Mouse (Mus musculus): ENCODE measurements at regions not wholly inside any gene's neighbourhood (a gene's known extent, or its start where the extent isn't known, plus 50 kb on each side); places are given as distances from the start of the nearest gene placed in this dataset.
A peak's percentile ranks its signal among the peaks of the same experiment; 100 is the strongest.

DNA sequence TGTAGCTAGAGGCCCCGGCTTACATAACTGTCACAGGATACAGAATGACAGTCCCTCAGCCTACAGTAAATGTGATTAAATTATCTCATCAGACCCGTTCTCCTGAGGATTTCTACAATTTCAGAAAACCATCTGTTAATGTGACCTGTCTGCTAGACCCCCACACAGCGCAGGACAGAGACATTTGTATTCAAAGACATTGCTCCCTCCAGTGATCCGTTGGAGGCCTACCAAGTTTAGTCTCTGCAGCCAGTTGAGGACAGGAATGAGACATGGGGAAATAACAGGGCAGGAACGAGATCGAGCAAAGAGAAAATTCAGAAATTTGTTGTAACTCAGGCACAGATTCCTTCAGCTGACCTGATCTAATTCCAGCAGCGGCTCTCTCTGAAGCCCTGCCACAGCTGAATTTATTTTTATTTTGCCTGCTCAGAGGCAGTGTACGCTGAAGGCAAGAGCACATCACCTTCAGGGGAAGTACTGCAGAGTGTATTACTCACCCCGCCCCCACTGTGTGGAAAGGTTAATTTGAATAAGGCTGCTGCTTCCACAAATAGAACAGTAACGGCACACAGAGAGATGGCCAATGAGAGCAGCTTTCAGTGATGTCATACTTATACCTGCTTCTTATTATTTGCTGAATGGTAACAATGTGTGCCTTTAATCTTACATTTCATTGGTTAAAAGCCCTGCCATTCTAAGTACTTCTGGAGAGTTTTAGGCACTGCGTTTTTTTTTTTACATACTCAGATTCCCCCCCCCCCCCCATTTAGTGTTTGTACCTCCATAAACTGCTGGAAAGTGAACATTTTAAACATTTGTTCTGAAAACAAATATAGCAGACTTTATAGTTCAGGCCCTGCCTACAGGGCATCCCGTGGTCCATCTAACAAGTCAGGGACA lies 176.9 kb upstream of the Klf12 start:
- intact Hi-C loops (cut with DNase I) = loop anchor here (5.0 kb wide), 1 partner anchor 39 kb away; no protein-coding TSS in a partner anchor

DNA sequence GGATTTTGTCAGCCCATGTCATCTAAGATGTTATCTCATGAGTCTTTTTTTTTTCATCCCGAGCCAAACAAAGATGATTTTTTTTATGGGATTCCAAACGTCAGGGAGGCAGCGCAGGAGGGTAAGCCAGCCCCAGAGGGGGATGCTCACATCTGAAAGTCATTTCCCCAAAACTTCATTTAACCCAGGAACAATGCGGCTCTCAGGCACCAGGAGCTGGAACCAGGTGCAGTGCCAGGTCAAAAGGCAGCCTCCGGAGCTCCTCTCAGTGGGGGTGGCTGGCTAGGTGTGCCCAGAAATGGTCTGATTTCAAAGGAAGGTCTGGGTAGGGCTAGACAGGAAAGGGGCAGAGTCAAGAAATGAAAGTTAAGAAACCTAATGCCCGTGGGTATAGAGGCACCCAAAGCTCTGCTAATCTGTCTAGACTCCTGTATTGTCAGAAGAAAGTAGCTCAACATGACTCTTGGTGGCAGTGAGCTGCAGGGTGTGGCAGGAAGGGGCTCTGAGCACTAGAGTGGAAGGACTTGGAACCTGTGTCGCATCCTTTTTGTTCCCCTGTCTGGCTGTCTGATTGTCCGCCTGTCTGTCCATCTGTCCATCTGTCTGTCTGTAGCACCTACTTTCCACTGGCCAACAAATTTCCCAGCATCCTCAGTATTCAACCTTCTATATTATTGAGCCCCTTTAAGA lies 175.3 kb upstream of the Klf12 start:
- DNase-seq = no peak

More for the DNA sequence above, 176.9 kb upstream of the Klf12 start:
- DNase-seq = peak in 1 of 2 experiments; percentile 33

DNA sequence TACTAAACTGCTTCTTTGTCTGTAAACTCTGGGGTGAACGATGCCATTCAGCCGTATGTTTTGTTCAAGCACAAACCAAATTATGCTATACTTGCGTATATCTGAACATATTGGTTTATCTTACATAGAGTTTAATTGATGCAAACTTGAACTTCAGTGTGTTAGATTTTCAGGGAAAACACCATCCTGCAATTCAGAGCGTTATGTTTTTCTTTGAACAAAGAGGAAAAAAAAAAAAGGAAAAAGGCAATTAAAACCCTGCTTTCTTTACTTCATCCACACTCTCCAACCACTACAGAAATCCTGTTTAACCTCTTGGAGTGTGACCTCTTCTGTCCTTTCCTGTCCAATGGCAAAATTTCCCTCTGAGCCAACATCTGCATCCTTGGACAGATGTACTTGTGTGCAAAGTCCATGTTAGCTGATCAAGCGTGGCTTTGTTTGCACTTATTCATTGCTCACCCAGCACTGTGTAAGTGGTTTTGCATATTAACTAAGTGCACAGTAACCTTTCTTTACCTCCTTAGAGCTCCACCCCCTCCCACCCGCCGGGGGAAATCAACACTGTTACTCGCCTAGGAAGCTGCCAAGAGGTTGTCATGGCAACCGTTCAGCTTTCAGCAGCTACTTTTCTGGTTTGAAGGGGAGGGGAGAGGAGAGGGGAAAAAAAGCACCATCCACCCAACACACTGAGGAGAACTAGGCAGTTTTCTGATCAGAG lies 174.4 kb upstream of the Klf12 start:
- intact Hi-C loops (cut with DNase I) = loop anchor here (2.0 to 10.0 kb wide), 3 partner anchors 174 to 524 kb away; partner anchors contain the start of gene Klf12
- peak in 1 of 2 experiments; percentile 9 for DNase-seq

More for the DNA sequence above, 175.3 kb upstream of the Klf12 start:
- intact Hi-C loops (cut with DNase I) = loop anchor here (2.0 to 10.0 kb wide), 4 partner anchors 37 to 525 kb away; partner anchors contain the start of gene Klf12

DNA sequence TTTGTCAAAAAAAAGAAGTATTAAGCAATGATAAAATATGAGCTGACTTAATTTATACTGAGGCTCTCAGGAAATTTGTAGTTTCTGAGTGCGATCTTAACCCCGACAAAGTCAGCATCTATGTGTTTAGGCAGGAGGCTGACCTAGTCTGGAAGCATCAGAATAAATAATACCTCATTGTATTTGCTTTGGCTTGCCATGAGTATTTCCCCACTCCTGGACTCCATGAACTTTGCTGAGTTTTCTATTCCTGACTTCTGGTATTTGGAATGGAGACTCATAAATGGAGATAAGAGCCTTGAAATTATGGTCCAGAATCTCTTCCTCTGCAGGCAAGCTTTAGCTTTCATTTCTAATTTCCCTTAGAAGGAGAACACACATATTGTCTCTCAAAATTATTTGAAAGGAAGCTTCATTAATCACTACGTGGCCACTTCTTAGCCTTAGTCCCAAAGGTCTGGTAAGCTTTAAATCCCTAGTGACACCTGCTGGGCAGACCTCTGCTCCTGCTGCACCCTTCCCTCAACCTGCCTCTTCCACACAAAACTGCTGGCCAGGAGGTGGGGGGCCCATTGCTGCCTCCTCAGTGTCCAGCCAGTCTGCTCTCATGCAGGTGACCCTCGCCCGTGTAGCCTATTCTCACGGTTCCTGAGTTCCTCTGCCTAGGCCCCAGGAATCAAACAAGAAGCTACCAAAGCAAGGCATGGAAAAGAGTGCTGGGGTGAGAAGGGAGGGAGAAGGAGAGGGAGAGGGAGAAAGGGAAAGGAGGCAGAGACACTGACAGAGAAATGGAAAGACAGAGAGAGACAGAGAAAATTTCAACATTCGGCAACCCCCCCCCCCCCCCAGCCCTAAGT lies 173.6 kb upstream of the Klf12 start:
- DNase-seq = no peak
- intact Hi-C loops (cut with DNase I) = loop anchor here (2.0 to 10.0 kb wide), 3 partner anchors 173 to 523 kb away; partner anchors contain the start of gene Klf12

DNA sequence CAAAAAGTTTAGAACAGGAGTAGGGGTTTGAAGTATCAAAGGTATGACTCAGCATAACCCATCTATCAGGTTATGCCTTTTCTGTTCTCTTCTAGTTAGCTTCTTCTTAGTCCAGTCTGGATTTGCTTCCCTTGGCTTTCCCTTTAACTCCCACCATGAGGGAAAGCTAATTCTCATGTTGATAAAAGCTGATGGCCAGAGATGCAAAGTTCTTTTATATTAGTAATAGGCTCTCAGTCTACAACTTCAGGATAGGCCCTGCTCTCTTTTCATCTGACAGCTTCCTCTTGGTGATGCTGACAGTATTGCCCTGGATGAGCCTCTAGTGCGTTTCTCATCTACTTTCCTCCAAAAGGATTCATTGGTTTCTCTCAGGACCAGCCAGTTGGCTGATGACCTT lies 161.7 kb upstream of the Klf12 start:
- intact Hi-C loops (cut with DNase I) = no loop called here
- no peak for DNase-seq

DNA sequence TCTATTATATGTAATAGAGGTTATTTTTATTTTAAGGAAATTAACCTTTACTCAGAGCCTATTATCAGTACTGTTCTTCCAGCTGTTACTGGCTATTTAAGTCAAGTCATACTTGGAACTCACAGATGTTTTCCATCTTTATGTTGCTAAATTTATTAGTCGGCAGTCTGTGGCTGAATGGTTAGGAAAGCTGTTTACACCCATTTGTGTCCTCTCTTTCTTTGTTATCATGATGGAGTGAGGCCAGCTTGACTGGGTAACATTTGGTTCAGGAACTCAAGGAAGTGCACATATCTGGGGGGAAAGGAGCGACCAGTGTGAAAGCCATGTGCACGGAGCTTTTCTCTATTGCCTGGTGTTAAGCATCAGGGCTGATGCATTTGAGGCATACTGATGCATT lies 160.4 kb upstream of the Klf12 start:
- intact Hi-C loops (cut with DNase I) = no loop called here

DNA sequence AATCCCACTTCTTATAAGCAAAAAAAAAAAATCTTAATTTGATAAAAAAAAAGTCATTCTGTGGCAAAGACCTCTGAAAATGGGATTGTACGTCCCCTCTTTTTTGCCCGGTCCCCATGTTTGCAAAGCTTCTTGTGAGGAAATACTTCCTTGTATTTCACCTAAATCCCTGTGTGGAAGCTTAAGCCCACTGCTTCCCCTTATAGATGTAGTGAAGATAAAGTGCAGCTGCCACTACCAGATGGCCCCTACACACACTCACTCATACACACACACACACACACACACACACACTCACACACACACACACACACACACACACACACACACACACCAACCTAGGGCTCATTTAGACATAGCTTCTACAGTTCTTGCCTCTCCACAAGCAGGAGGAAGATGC lies 159.6 kb upstream of the Klf12 start:
- DNase-seq = no peak
- intact Hi-C loops (cut with DNase I) = no loop called here

More for the DNA sequence above, 160.4 kb upstream of the Klf12 start:
- no peak for DNase-seq

DNA sequence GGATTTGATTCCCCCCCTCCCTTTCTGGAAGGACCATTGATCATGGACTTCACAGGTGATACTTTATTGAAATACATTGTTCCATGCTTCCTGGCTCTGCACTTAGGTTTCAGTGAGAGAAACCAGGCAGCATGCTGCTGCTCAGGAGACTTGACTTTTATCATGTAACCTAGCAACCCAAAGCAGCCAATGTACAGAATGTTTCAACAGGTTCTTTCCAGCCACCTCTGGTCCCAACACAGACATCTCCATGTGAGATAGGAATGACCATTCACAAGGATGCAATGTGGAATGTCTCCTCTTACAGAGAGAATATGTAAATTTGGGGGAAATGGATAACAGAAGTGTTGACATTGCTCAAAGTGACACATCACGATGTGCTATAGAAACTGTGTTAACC lies 153.1 kb upstream of the Klf12 start:
- DNase-seq = no peak
- intact Hi-C loops (cut with DNase I) = no loop called here

DNA sequence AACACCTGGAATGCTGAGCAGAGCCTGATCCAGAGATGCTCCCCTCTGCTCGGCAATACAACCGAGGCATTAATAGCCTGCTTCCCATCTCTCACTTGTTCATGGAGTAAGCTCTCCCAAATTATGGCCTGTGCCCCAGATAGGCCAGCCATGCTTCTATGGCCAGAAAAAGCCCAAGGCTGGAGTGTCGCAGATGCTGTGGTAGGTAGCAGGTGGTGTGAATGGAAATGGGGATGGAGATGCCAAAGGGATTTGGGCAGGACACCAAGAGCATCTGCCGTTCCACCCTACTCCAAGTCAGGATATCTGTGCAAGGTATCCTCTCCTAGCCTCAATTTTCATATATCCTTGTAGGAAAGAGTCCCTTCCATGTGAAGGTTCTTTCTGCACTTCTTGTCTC lies 145.2 kb upstream of the Klf12 start:
- DNase-seq = no peak
- intact Hi-C loops (cut with DNase I) = no loop called here

DNA sequence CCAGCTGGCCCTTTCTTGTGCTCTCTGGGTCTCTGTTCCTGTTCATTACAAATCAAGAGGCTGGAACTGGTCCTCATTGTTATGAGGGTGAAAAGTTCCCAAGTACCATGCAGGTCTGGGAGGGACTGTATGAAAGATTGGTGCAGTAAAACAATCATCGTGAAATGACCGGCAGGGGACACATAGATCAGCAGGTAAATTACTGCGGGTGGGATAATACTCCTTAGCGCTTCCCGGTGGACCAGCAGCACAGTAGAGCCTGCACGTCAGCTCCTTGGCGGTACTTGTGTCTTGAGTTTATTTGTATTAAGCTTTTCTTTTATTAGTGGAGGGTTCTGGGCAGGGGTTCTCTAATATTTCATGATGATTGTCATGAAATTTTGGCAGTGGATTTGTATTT lies 141.9 kb upstream of the Klf12 start:
- DNase-seq = no peak
- intact Hi-C loops (cut with DNase I) = no loop called here

DNA sequence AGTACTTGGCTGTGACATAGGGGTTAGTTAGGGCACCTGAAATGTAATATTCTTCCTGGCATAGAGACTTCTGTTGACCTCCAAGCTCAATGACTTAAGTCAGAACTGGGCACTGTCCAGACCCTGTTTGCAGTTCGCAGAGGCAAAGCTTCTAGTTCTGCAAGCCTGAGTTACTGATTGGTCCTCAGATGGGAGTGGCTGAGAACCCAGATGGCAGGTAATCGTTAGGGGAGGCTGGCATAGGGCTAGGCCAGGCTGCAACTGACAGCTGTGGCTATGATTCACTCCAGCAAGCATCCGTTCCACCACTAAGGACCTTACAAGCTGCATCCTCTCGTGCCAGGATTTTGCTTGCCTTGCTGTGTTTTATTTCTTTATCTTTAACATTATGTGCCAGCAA lies 139.3 kb upstream of the Klf12 start:
- peak in 1 of 2 experiments; percentile 43 for DNase-seq
- intact Hi-C loops (cut with DNase I) = loop anchor here (5.0 kb wide), 1 partner anchor 39 kb away; no protein-coding TSS in a partner anchor

DNA sequence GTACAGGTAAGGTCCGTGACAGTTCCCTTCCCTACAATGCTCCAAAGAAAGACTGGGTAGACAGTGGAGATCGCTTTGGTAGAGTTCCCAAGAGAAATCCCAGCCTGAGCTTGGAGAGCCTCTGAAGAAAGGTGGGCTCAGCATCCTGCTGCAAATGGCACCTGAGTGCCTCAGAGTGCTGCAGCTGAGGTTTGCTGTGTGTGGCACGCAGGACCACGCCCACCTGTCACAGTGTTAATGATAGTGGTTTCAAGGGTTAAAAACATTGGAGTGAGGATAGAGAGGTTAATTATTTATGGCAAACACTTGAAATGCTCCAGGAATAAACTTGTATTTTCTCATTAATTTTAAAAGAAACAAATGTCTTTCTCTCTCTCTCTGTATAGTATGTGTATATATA lies 137.2 kb upstream of the Klf12 start:
- intact Hi-C loops (cut with DNase I) = loop anchor here (5.0 kb wide), 1 partner anchor 41 kb away; no protein-coding TSS in a partner anchor
- no peak for DNase-seq

DNA sequence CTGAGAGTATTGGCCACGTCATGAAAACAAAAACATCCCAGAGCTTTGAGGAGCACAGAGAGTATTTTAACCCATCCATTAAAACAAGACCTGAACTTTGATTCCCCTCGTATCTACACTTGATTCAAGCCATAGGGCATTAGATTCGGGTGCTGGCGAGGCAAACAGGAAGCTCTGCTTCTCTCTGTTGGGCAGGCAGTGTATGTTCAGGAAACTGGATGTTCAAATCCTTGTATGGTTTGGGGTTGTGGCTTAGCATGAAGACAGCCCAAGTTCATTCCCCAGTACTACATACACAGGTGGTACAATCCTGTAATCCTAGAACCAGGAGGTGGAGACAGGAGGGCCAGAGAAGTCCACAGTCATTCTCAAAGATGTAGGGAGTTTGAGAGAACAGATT lies 130.6 kb upstream of the Klf12 start:
- intact Hi-C loops (cut with DNase I) = no loop called here
- DNase-seq = no peak

DNA sequence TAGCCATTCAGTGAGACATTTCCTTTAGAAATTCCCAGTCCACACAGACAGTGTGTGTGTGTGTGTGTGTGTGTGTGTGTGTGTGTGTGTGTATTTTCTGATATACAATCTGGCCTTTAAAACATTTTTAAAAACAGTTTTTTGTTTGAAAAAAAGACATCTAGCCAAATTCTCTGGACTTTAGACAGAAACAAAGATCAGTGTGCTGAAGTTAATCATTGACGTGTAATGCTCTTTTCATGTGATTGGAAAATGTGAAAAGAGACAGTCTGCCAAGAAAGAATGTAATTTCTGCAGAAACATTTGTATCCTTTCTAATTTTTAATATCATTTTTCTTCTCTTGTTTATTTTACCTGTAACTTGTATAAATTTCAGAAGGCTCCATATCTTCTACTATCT lies 127.7 kb upstream of the Klf12 start:
- intact Hi-C loops (cut with DNase I) = no loop called here
- no peak for DNase-seq

DNA sequence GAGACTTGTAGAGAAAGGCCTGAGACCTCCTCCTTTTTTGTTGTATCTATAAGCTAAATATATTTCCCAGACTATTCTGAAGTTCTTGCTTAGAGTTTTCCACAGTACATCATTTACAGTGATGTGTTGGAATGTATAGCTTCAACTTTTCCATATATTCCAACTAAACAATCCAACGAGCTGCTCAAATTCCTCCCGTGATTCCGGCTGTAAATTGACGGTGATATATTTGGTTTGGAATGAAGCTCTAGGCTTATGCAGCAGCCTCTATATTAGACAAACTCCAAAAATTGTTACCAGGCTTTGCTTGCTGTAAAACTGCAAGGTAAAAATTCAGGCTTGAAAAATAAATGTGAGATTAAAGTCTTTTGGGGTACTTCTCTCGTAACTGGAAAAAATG lies 112.7 kb upstream of the Klf12 start:
- no peak for DNase-seq
- intact Hi-C loops (cut with DNase I) = no loop called here

DNA sequence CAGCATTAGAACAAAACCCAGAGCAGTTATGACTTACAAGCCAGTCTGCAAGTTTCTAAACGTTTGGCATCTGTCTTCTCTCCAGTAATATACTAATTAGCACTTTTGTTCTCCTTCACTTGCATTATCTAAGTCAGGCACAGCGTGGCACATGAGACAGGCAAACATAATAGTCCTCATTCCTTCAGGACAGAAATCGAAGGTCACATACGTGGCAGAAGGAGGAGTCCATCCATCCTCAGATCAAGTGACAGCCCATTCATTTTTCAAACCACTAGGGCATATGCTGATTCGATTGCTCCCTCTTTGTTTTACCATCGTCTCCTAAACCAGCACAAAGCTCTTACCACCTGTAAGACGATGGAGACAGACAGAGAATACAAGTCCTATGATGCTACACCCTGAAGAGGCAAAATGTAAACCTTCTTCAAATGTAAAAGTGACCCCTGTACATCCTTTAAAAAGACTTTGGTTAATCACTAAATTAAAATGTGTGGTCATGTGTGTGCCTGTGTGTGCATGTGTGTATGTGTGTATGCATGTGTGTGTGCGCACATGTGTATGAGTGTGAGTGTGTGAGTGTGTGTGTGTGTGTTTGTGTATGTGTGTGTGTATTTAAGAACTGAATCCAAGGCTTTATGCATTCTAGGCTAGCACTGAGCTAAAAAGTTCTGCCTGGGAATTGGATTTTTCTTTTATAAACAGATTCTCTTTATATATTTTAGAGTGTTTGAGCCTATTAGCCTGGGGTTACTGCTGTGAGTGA lies 90.9 kb upstream of the Klf12 start:
- intact Hi-C loops (cut with DNase I) = no loop called here
- no peak for DNase-seq

DNA sequence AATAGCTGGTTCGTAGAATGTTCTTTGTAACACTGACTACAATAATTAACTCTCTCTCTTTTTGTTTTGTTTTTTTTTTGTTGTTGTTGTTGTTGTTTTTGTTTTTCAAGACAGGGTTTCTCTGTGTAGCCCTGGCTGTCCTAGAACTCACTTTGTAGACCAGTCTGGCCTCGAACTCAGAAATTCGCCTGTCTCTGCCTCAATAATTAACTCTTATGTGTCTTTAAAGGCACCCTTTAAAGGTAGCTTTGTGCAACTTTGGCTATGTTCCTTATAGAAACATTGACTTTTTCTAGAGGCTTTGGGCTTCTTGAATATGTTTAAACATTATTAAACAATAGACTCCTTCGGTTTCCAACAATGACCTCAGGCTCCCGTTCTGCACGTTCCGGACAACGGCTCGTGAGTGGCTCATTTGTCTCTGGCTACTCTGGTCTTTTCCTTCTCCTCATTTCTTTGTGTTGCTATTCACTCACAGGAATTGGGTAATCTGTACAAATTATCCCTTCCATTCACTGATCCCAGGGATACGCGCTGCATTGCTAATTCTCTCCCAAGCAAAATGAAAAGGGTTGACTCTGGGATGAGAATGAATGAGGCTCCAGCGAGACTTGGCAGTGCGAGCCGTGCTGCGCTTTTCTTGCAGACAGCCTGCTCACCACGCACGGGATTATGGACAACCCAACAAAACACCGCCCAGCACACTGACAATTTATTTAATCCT lies 90.2 kb upstream of the Klf12 start:
- intact Hi-C loops (cut with DNase I) = no loop called here
- DNase-seq = no peak

DNA sequence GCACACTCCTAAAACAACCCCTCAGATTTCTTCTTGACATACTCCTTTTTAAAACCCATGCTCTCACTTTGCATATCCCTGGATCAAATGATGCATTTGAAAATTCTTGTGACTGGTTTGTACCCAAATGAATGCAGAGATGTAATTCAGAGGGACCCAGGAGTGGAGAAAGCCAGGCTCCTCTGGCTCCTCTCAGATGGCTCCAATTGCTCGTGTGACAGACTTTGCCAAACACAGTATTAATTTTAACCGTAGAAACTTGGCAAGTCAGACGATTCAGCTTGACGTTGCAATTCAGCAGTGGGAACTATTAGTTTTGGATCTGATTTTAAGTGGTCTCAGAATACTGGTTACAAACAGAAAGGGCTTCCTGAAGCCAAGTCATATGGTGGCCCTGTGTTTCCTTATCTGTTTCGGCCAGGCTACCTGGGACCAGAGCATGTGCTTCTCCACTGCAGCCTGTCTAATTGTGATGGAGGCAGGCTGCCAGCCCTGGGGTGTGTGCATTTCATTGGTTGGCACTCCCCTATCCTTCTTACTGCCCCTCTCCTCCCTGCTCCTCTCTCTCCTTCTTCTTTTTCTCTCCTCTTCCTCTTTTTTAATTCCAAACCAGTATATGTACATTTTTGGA lies 81.9 kb upstream of the Klf12 start:
- no peak for DNase-seq
- intact Hi-C loops (cut with DNase I) = no loop called here
